Mouse (Mus musculus): ENCODE data around the gene Herc3. TPM values are rescaled to one million over a fixed set of nuclear protein-coding genes. Genes with fewer than 3 reads are reported as not detected.
A peak's percentile ranks its signal among the peaks of the same experiment; 100 is the strongest.

The Herc3 gene
- polyA plus RNA-seq, 1 experiment = 2.8 TPM

DNA sequence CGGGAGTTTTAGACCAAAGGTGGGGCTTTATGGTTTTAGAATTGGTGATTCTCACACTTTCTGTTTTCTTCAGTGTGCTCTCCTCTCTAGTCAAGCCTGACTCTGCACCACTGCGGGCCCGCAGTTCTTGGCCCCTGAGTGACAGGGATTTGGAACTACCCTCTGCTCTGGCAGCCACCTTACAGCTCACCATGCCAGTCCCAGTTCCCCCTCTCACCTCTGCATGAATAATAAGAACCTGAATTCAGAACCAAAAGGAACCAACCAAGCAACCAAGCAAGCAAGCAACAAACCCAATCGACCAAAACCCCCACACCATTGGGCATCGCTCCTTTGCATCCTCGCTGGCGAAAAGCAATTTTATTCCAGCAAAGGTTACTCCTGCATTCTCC is 429 bp upstream of the Herc3 start:
- H3K36me3 ChIP-seq (ENCODE audit: control insufficient read depth, insufficient read depth, low read length) = no peaks in the 10 kb centered on the region
- H3K4me1 ChIP-seq (ENCODE audit: control insufficient read depth, insufficient read depth, low read length) = peaks cover 7% of the 10 kb centered on the region
- H3K27ac ChIP-seq (ENCODE audit: control insufficient read depth, insufficient read depth, low read depth, low read length) = no peak overlapping the region
- TF ChIP-seq CTCF (IDR thresholded peaks at IDR 0.05; ENCODE audit: control insufficient read depth, insufficient read depth, insufficient replicate concordance, low read depth, low read length) (no peak), POLR2A (IDR thresholded peaks at IDR 0.05; ENCODE audit: control insufficient read depth, low read depth, low read length) (no peak)
- H3K4me3 ChIP-seq (ENCODE audit: control insufficient read depth, low read depth, low read length) = peak overlapping the region; percentile 73
- H3K27me3 ChIP-seq (ENCODE audit: control insufficient read depth, insufficient read depth, low read length) = no peaks in the 10 kb centered on the region

DNA sequence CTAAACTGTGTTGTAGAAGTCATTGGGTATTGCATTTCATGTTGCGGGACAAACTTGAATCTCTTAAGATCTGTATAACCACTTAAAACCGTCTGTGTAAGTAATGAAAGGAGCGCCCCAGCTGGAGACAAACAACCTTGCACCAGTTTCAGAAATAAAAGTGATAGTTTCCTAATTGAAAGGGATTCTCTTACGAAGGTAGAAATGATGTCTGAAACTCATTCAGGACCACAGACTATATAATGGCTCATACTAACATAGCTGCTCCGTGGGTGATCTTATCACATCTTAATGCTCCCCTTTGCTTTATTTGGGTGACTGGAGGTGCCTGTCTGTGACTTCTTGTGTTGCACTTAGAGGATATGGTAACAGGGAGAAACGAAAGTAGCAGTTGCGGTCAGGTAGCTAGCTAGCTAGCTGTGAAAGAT is 1.3 kb downstream of the Herc3 start:
- no peaks in the 10 kb centered on the region for H3K27me3 ChIP-seq (ENCODE audit: control insufficient read depth, insufficient read depth, low read length)
- no peak overlapping the region for H3K27ac ChIP-seq (ENCODE audit: control insufficient read depth, insufficient read depth, low read depth, low read length)
- TF ChIP-seq POLR2A (IDR thresholded peaks at IDR 0.05; ENCODE audit: control insufficient read depth, low read depth, low read length) = no peak
- no peak for TF ChIP-seq CTCF (IDR thresholded peaks at IDR 0.05; ENCODE audit: control insufficient read depth, insufficient read depth, insufficient replicate concordance, low read depth, low read length)
- H3K4me3 ChIP-seq (ENCODE audit: control insufficient read depth, low read depth, low read length) = no peak overlapping the region
- no peaks in the 10 kb centered on the region for H3K36me3 ChIP-seq (ENCODE audit: control insufficient read depth, insufficient read depth, low read length)
- peaks cover 7% of the 10 kb centered on the region for H3K4me1 ChIP-seq (ENCODE audit: control insufficient read depth, insufficient read depth, low read length)

DNA sequence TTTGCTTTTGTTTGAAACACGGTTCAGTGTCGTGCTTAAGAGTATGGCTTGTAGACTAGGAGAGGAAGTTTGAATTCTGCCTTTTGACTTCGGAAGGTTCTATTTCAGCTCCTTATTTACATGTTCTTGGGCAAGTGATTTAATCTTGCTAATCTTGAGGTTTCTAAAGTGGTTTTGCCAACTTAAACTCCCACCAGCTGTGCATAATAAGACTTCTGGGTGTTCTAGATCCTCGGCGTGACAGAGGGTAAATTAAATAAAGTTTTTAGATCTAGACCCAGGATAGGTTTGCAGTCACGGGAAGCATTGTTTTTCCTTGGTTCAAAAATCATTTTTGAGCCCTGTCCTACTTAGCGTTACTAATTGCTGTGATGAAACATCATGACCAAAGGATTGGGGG is 3.2 kb downstream of the Herc3 start:
- H3K27ac ChIP-seq (ENCODE audit: control insufficient read depth, insufficient read depth, low read depth, low read length) = no peak overlapping the region
- H3K27me3 ChIP-seq (ENCODE audit: control insufficient read depth, insufficient read depth, low read length) = no peaks in the 10 kb centered on the region
- peaks cover 7% of the 10 kb centered on the region for H3K4me1 ChIP-seq (ENCODE audit: control insufficient read depth, insufficient read depth, low read length)
- TF ChIP-seq POLR2A (IDR thresholded peaks at IDR 0.05; ENCODE audit: control insufficient read depth, low read depth, low read length) (no peak), CTCF (IDR thresholded peaks at IDR 0.05; ENCODE audit: control insufficient read depth, insufficient read depth, insufficient replicate concordance, low read depth, low read length) (no peak)
- no peaks in the 10 kb centered on the region for H3K36me3 ChIP-seq (ENCODE audit: control insufficient read depth, insufficient read depth, low read length)
- no peak overlapping the region for H3K4me3 ChIP-seq (ENCODE audit: control insufficient read depth, low read depth, low read length)

DNA sequence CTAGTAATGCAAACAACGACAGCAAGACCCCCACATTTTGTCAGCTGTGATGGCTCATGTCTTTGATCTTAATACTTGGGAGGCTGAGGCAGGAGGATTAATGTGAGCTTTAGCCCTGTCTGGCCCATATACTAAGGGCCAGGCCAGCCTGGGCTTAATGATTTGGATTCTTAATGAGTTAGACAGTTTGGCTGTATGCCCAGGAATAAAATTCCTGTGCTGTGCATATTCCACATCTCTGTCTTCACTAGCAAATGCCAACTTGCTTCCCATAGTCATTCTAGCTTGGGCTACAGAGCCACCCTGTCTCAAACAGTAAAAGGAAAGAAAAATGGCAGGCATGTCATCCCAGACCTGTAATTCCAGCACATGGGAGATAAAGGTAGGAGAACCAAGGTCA is 4.3 kb downstream of the Herc3 start:
- Histone ChIP-seq H3K4me1 (ENCODE audit: control insufficient read depth, insufficient read depth, low read length) (peaks cover 7% of the 10 kb centered on the region), H3K27me3 (ENCODE audit: control insufficient read depth, insufficient read depth, low read length) (no peaks in the 10 kb centered on the region), H3K36me3 (ENCODE audit: control insufficient read depth, insufficient read depth, low read length) (no peaks in the 10 kb centered on the region), H3K27ac (ENCODE audit: control insufficient read depth, insufficient read depth, low read depth, low read length) (no peak overlapping the region), H3K4me3 (ENCODE audit: control insufficient read depth, low read depth, low read length) (no peak overlapping the region)
- TF ChIP-seq CTCF (IDR thresholded peaks at IDR 0.05; ENCODE audit: control insufficient read depth, insufficient read depth, insufficient replicate concordance, low read depth, low read length) (no peak), POLR2A (IDR thresholded peaks at IDR 0.05; ENCODE audit: control insufficient read depth, low read depth, low read length) (no peak)

DNA sequence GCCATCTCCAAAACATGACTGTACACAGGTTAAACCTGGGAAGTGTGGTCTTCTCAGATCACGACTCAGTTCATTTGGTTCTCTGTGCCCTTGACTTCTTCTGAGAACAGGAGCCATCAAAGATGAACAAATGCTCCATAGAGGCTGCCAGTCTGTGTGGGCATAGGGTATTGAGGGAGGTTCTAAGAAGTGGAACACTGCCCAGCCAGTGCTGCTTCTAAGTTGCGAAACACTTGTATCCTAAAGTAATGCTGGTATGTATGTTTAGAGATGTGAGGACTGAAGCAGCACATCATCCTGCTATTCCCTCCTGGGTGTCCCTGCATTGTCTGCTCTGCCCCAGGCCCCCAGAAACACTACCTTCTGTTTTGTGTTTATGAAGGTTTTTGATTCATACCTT is 5.2 kb downstream of the Herc3 start:
- TF ChIP-seq POLR2A (IDR thresholded peaks at IDR 0.05; ENCODE audit: control insufficient read depth, low read depth, low read length) = no peak
- TF ChIP-seq CTCF (IDR thresholded peaks at IDR 0.05; ENCODE audit: control insufficient read depth, insufficient read depth, insufficient replicate concordance, low read depth, low read length) = no peak
- Histone ChIP-seq H3K36me3 (ENCODE audit: control insufficient read depth, insufficient read depth, low read length) (no peaks in the 10 kb centered on the region), H3K4me3 (ENCODE audit: control insufficient read depth, low read depth, low read length) (no peak overlapping the region), H3K27ac (ENCODE audit: control insufficient read depth, insufficient read depth, low read depth, low read length) (no peak overlapping the region), H3K27me3 (ENCODE audit: control insufficient read depth, insufficient read depth, low read length) (no peaks in the 10 kb centered on the region), H3K4me1 (ENCODE audit: control insufficient read depth, insufficient read depth, low read length) (peaks cover 3% of the 10 kb centered on the region)

DNA sequence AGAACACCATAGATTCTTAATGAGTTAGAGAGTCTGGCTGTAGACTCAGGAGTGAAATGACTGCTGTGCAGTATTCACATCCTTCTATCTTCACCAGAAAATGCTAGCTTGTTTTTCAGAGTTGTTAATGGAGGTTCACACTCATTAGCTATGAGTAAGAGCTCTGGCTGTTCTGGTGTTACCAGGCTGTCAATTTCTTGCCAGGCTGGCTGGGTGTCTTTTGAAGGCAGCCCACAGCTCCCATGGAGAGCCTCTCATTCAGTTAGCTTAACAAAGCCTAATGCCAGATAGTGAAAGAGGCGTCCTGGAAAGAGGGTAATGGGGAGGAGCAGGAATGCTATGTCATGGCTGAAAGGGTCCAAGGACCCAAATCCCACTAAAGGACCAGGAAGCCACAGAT is 6.7 kb downstream of the Herc3 start:
- no peak for TF ChIP-seq POLR2A (IDR thresholded peaks at IDR 0.05; ENCODE audit: control insufficient read depth, low read depth, low read length)
- no peak for TF ChIP-seq CTCF (IDR thresholded peaks at IDR 0.05; ENCODE audit: control insufficient read depth, insufficient read depth, insufficient replicate concordance, low read depth, low read length)
- Histone ChIP-seq H3K4me3 (ENCODE audit: control insufficient read depth, low read depth, low read length) (no peak overlapping the region), H3K27ac (ENCODE audit: control insufficient read depth, insufficient read depth, low read depth, low read length) (no peak overlapping the region), H3K36me3 (ENCODE audit: control insufficient read depth, insufficient read depth, low read length) (no peaks in the 10 kb centered on the region), H3K4me1 (ENCODE audit: control insufficient read depth, insufficient read depth, low read length) (no peaks in the 10 kb centered on the region), H3K27me3 (ENCODE audit: control insufficient read depth, insufficient read depth, low read length) (no peaks in the 10 kb centered on the region)

DNA sequence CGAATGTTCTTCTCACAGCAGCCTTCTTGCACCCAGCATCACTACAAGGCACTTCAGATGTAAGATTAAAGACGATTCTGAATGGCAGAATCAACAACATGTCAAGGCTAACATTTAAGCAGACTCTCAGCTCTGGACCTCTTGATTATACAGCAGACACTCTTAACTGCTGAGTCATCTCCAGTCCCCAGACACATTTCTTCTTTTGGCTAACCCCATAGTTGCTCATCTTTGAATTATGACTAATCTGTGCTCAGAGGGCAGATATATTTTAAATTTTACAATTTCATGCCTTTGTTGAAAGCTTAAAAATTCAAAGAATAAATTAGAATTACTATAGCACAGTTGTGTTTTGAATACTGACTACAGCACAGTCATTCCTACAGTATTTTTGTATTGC is 9.9 kb downstream of the Herc3 start:
- Histone ChIP-seq H3K4me1 (ENCODE audit: control insufficient read depth, insufficient read depth, low read length) (no peaks in the 10 kb centered on the region), H3K27me3 (ENCODE audit: control insufficient read depth, insufficient read depth, low read length) (no peaks in the 10 kb centered on the region), H3K4me3 (ENCODE audit: control insufficient read depth, low read depth, low read length) (no peak overlapping the region), H3K27ac (ENCODE audit: control insufficient read depth, insufficient read depth, low read depth, low read length) (no peak overlapping the region), H3K36me3 (ENCODE audit: control insufficient read depth, insufficient read depth, low read length) (no peaks in the 10 kb centered on the region)
- TF ChIP-seq POLR2A (IDR thresholded peaks at IDR 0.05; ENCODE audit: control insufficient read depth, low read depth, low read length) (no peak), CTCF (IDR thresholded peaks at IDR 0.05; ENCODE audit: control insufficient read depth, insufficient read depth, insufficient replicate concordance, low read depth, low read length) (no peak)

DNA sequence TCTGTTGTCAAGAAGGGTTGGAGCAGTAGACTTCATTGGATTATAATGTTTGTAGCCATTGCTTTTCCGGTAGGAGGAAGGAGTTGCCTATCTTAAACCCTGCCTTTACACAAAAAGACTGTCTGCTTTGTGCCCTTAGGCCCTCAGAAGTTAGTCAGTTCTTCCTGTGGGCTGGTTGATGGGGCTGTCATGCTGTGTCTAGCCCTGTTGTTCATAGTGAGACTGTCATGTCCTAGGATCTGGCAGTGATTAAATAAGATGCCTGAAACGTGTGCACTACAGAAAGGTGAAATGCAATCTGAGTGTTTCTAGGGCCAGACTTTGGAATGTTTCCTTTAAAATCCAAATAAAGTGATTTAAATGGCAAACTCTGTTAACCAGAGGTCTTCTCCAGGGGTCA is 10.9 kb downstream of the Herc3 start:
- no peaks in the 10 kb centered on the region for H3K36me3 ChIP-seq (ENCODE audit: control insufficient read depth, insufficient read depth, low read length)
- H3K27me3 ChIP-seq (ENCODE audit: control insufficient read depth, insufficient read depth, low read length) = no peaks in the 10 kb centered on the region
- H3K4me3 ChIP-seq (ENCODE audit: control insufficient read depth, low read depth, low read length) = no peak overlapping the region
- no peaks in the 10 kb centered on the region for H3K4me1 ChIP-seq (ENCODE audit: control insufficient read depth, insufficient read depth, low read length)
- no peak overlapping the region for H3K27ac ChIP-seq (ENCODE audit: control insufficient read depth, insufficient read depth, low read depth, low read length)
- TF ChIP-seq CTCF (IDR thresholded peaks at IDR 0.05; ENCODE audit: control insufficient read depth, insufficient read depth, insufficient replicate concordance, low read depth, low read length) = no peak
- no peak for TF ChIP-seq POLR2A (IDR thresholded peaks at IDR 0.05; ENCODE audit: control insufficient read depth, low read depth, low read length)
